ENCODE assay signal across 9 mouse cellular contexts in genomic region chr19:32320366-32320666, GRCm38 (mm10).
A peak's percentile ranks its signal among the peaks of the same experiment; 100 is the strongest.
DNase-seq lines count a peak whose midpoint lies in the region; ATAC-seq and TF ChIP-seq lines count a peak whose summit lies in the region.
"Had no signal": no experiment of that assay in that cellular context is flagged by ENCODE, and none has a peak within 500 bp of the region (broad histone marks: within the 10 kb centered on the region; RNA-seq: fewer than 3 reads in every experiment).

No protein-coding gene starts in this region.

- no peak overlapping the region for H3K4me2 ChIP-seq in lung, postnatal 0 days (replicated peaks; ENCODE audit: low read depth, low read length)

- TF ChIP-seq EP300 in lung, postnatal 0 days (IDR thresholded peaks at IDR 0.05) = no peak

- H3K4me3 ChIP-seq in lung, postnatal 0 days (ENCODE audit: low read depth, low read length) = no peak overlapping the region
- H3K4me3 ChIP-seq in small intestine, adult 2 months (ENCODE audit: low read depth, low read length) = no peak overlapping the region

- H3K27me3 ChIP-seq in lung, postnatal 0 days (replicated peaks; ENCODE audit: insufficient read depth, low read length) = no peaks in the 10 kb centered on the region
- H3K27me3 ChIP-seq in small intestine, adult 2 months (ENCODE audit: control insufficient read depth, insufficient read depth, low read length) = no peaks in the 10 kb centered on the region

- TF ChIP-seq CTCF in lung, postnatal 0 days (IDR thresholded peaks at IDR 0.05) = peak; percentile 84
- TF ChIP-seq CTCF in small intestine, adult 2 months (IDR thresholded peaks at IDR 0.05; ENCODE audit: extremely low read depth, insufficient read length, insufficient replicate concordance, low read depth, low read length) = peak; percentile 78; the same call in 1 of the 2 replicates

- H3K27ac ChIP-seq in lung, postnatal 0 days (ENCODE audit: low read length) = peak overlapping the region; percentile 34
- H3K27ac ChIP-seq in small intestine, adult 2 months (ENCODE audit: insufficient read depth, low read depth, low read length) = peak overlapping the region; percentile 17; the same call in 1 of the 2 replicates
- H3K27ac ChIP-seq: macrophage had no signal

- 59% methylated on average over 4 of the region's 4 CpGs for WGBS in lung, postnatal 0 days
- 28% methylated on average over 4 of the region's 4 CpGs for WGBS in small intestine, adult 2 months

- DNase-seq in layer of hippocampus, adult 11-12 months (ENCODE audit: low spot score) = peak; percentile 55
- DNase-seq in layer of hippocampus, postnatal 14 days (ENCODE audit: low spot score in 2 of 2) = no peak
- peak; percentile 38 for DNase-seq in NIH3T3 (ENCODE audit: low read depth)
- peak; percentile 55 for DNase-seq in embryo, embryonic 11 days
- DNase-seq in kidney, adult 9 months = peak; percentile 79
- DNase-seq in lung, postnatal 0 days (ENCODE audit: low spot score) = peak; percentile 72
- DNase-seq in Muller cell, postnatal 12 days (ENCODE audit: inconsistent ontology term) = no peak

- no peaks in the 10 kb centered on the region; the same call in 1 of the 2 replicates for H3K4me1 ChIP-seq in lung, postnatal 0 days (ENCODE audit: insufficient read depth, low read depth, low read length)
- H3K4me1 ChIP-seq in small intestine, adult 2 months (ENCODE audit: control insufficient read depth, insufficient read depth, insufficient read length, low read length) = peaks cover 20% of the 10 kb centered on the region; the same call in 1 of the 2 replicates

- no peak overlapping the region for H3K9ac ChIP-seq in lung, postnatal 0 days (replicated peaks; ENCODE audit: low read depth)

- H3K9me3 ChIP-seq in lung, postnatal 0 days (ENCODE audit: low read length) = no peaks in the 10 kb centered on the region

- no peak for TF ChIP-seq POLR2A in small intestine, adult 2 months (IDR thresholded peaks at IDR 0.05; ENCODE audit: low read depth, low read length)

- peak; percentile 31 for ATAC-seq in lung, postnatal 0 days

- no peaks in the 10 kb centered on the region for H3K36me3 ChIP-seq in lung, postnatal 0 days (ENCODE audit: insufficient read depth, low read length)
- no peaks in the 10 kb centered on the region for H3K36me3 ChIP-seq in small intestine, adult 2 months (ENCODE audit: control insufficient read depth, insufficient read depth, low read length)

Comparison
In these comparisons a context has a peak if more than half of its experiments do, and no peak if none do; other contexts are left out.
1. DNase-seq: peak in layer of hippocampus, adult 11-12 months (single experiment), NIH3T3 (single experiment), embryo, embryonic 11 days (single experiment), kidney, adult 9 months (single experiment) and lung, postnatal 0 days (single experiment); none in layer of hippocampus, postnatal 14 days (0 of 2) and Muller cell, postnatal 12 days (single experiment).